1 mouse cellular context compared by ENCODE assay signal in the genomic region with DNA sequence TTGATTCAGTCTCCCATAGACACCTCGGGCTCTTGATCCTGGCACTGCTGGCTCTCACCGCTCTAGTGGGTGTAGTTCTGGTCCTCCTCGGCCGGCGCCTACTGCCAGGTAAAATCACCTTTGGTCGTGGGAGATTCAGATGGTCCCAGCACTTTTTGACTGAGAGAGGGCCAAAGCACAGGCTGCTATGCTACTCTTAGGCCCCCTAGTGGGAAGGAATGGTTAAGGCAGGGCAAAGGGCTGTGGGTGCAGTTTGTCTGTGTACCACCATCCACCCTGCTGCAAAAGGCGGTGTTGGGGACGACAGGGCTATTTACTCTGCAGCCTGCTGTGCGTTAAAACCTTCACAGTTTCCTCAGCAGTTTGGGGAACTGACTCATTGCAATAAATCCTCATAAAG.
TF ChIP-seq lines count a peak whose summit lies in the region.

No protein-coding gene starts in this region.

TF ChIP-seq in ES-E14, 5 proteins besides CTCF, POLR2A, EP300 and RAD21:
- TF ChIP-seq ZC3H11A (IDR thresholded peaks at IDR 0.05; ENCODE audit: borderline replicate concordance, low read depth, low read length): peak; percentile 48; the same call in 1 of the 2 replicates
- TF ChIP-seq MAFK (IDR thresholded peaks at IDR 0.05; ENCODE audit: insufficient read depth, low read depth, low read length): no peak
TF ChIP-seq in ES-E14: peak in this region for 1.
